Mouse (Mus musculus): Measurements from ENCODE around the gene Tff1. TPM values are rescaled to one million over a fixed set of nuclear protein-coding genes. Genes with fewer than 3 reads are reported as not detected.

The Tff1 gene
- polyA plus RNA-seq, 1 experiment from 2014 or later: not detected

DNA sequence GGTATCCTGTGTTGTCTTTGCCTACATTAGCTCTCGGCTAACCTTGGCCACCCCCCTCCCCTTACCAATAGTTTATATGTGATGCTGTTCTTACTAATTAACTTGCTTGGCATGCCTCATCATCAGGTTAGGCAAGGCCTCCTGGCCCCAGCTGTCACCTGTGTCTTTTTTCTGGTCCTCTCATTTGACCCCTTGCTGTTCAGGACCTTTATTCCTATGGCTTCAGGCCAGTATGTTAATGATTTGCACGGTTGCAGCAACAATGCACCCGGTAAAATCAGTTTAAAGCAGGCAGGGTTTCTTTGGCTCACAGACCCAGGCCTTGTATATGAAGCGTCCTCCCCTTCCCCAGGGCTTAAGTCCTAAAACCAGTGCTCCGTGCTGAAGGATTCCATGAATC is 12.6 kb downstream of the Tff1 start:
- H3K4me1 ChIP-seq: no peaks in the 10 kb centered on the region
- H3K4me3 ChIP-seq (replicated peaks): no peak overlapping the region
- H3K9ac ChIP-seq (replicated peaks): no peak overlapping the region
- ATAC-seq (ENCODE audit: low FRiP score): no peak
- no peaks in the 10 kb centered on the region for H3K9me3 ChIP-seq (replicated peaks)
- H3K27ac ChIP-seq (replicated peaks): no peak overlapping the region
- no peaks in the 10 kb centered on the region for H3K36me3 ChIP-seq
- 35% methylated on average over 5 of the region's 5 CpGs for WGBS
- no peak overlapping the region for H3K4me2 ChIP-seq
- no peaks in the 10 kb centered on the region for H3K27me3 ChIP-seq (replicated peaks)

- WGBS: 84% methylated on average over 9 of the region's 9 CpGs
These were observed 19.1 kb downstream of the Tff1 start for GRCm38 (mm10) chr17:31145998-31146397.

DNA sequence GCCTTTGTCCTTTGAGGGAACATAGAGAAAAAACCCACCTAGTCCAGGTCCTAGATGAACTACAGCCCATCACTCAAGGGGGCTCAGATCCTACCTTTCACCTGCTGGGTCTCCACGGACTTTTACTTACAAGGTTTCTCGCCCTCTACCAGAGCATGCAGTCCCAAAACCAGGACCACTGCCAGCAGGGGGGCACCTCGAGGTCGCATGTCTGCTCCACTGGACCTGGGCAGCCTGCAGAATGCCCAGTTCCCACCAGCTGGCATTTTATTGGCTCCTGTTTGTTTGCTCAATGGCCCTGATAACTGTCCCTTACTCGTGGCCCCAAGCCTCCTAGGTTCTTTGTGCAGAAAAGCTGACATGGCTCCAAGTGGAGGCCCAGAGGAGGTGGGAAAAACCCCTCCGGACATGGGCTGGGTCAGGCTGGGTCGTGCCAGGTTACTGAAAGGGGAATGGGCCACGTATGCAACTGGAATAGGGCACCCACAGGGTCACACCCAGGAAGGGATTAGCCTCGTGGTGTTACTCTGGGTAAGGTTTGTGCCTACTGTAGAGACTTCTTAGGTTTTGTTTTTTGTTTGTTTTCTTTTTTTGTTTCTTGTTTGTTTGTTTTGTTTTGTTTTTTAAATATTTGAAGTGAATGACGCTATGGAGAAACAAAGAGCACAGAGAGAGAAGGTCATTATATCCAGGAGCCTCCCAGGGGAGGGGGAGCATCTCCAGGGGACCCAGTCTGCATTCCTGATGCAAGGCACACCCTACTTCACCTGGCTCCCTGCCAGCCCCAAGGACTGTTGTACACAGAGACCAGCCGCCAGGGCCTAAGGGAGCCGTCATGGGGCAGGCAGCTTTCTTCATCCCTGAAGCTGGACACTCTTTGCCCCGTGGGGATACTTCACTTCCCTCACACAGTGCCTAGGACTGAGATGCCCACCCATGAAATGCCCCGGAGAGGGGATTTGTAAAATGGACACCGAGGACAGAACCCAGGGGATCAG is 20.7 kb downstream of the Tff1 start, which contains the start of gene Tff2:
Gene Tff2 (minus strand): TSS at position 243 of the 998 bp plus-strand sequence.
- Histone ChIP-seq H3K9ac (replicated peaks) (no peak within 1 kb of the TSS), H3K27me3 (replicated peaks) (no peaks in the 10 kb centered on the region), H3K4me3 (replicated peaks) (no peak within 1 kb of the TSS), H3K36me3 (no peaks in the 10 kb centered on the region), H3K4me1 (0 out of 2 replicates have a peak, but pooled peaks cover 2% of the 10 kb centered on the region), H3K4me2 (no peak within 1 kb of the TSS), H3K27ac (replicated peaks) (no peak within 1 kb of the TSS), H3K9me3 (replicated peaks) (no peaks in the 10 kb centered on the region)
- WGBS: 58% methylated on average over 15 of the region's 15 CpGs
- ATAC-seq (ENCODE audit: low FRiP score): no peak

More at GRCm38 (mm10) chr17:31145998-31146397, 19.1 kb downstream of the Tff1 start:
- no peak overlapping the region for H3K4me2 ChIP-seq
- H3K36me3 ChIP-seq: no peaks in the 10 kb centered on the region
- H3K9ac ChIP-seq (replicated peaks): no peak overlapping the region
- H3K27ac ChIP-seq (replicated peaks): no peak overlapping the region
- no peaks in the 10 kb centered on the region for H3K9me3 ChIP-seq (replicated peaks)
- ATAC-seq (ENCODE audit: low FRiP score): no peak
- no peaks in the 10 kb centered on the region for H3K27me3 ChIP-seq (replicated peaks)
- H3K4me1 ChIP-seq: 0 out of 2 replicates have a peak, but pooled peaks cover 2% of the 10 kb centered on the region
- no peak overlapping the region for H3K4me3 ChIP-seq (replicated peaks)

DNA sequence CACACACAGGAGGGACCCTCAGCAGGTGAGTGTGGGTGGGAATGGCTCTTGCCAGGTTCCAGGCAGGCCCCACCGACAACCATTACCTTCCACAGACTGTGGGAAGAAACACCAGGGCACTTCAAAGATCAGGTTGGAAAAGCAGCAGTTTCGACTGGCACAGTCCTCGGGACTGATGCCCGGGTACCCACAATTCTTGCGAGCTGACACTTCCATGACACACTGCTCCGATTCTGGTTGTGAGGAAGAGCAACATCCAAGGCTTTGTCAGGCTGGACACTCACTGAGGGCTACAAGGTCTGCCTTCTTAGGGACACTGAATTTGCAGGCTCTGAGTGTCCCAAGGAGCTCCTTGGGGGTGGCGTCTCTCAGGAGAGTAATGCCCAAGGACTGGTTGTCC is 23.0 kb downstream of the Tff1 start:
- H3K27ac ChIP-seq (replicated peaks): no peak overlapping the region
- H3K4me1 ChIP-seq: 0 out of 2 replicates have a peak, but pooled peaks cover 2% of the 10 kb centered on the region
- no peaks in the 10 kb centered on the region for H3K27me3 ChIP-seq (replicated peaks)
- ATAC-seq (ENCODE audit: low FRiP score): no peak
- H3K4me2 ChIP-seq: no peak overlapping the region
- H3K9ac ChIP-seq (replicated peaks): no peak overlapping the region
- no peaks in the 10 kb centered on the region for H3K9me3 ChIP-seq (replicated peaks)
- 94% methylated on average over 7 of the region's 7 CpGs for WGBS
- H3K36me3 ChIP-seq: no peaks in the 10 kb centered on the region
- H3K4me3 ChIP-seq (replicated peaks): no peak overlapping the region

GRCm38 (mm10) chr17:31138398-31138797 is 26.7 kb downstream of the Tff1 start:
- Histone ChIP-seq H3K27me3 (replicated peaks) (no peaks in the 10 kb centered on the region), H3K4me1 (no peaks in the 10 kb centered on the region), H3K4me3 (replicated peaks) (no peak overlapping the region), H3K36me3 (no peaks in the 10 kb centered on the region), H3K9me3 (replicated peaks) (no peaks in the 10 kb centered on the region), H3K27ac (replicated peaks) (no peak overlapping the region), H3K9ac (replicated peaks) (no peak overlapping the region), H3K4me2 (no peak overlapping the region)
- no peak for ATAC-seq (ENCODE audit: low FRiP score)
- 21% methylated on average over 5 of the region's 5 CpGs for WGBS

DNA sequence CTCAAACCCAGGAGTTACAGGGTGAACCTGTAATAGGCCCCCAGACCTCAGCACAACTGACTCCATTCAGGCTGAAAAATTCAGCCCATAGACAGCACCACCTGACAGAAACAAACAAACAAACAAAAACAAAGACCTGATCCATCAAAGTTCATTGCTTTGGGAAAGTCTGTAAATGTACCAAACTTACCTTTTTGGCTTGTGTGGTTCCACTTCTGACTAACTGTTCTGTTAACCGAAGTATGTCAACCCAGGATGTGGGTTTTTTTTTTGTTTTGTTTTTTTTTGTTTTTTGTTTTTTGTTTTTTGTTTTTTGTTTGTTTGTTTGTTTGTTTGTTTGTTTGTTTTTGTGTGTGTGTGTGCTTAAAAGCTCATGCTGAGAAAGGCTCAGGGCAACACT is 28.3 kb downstream of the Tff1 start:
- WGBS: 97% methylated on average over 1 of the region's 1 CpGs

DNA sequence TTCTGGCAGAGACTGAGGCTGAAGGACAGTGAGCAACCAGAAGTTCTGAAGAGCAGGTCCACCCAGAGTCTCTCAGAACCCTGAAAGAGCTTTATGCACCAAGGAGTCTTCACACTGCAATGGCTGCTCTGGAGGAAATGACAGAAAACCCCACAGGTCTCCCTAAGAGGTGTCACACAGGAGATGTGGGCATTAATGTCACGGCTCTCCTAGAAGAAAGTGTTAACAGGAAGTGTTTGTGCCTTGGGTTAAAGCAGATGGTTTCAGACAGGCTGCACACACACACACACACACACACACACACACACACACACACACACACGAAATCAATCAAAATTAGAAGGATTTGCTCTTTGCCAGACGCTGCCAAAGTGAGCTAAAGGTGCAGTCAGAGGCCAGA is 28.8 kb downstream of the Tff1 start:
- no peak overlapping the region for H3K27ac ChIP-seq (replicated peaks)
- no peaks in the 10 kb centered on the region for H3K4me1 ChIP-seq
- H3K4me2 ChIP-seq: no peak overlapping the region
- no peaks in the 10 kb centered on the region for H3K27me3 ChIP-seq (replicated peaks)
- H3K9ac ChIP-seq (replicated peaks): no peak overlapping the region
- H3K4me3 ChIP-seq (replicated peaks): no peak overlapping the region
- H3K36me3 ChIP-seq: no peaks in the 10 kb centered on the region
- no peak for ATAC-seq (ENCODE audit: low FRiP score)
- 83% methylated on average over 3 of the region's 3 CpGs for WGBS
- H3K9me3 ChIP-seq (replicated peaks): no peaks in the 10 kb centered on the region

More for the DNA sequence above, 28.3 kb downstream of the Tff1 start:
- no peak overlapping the region for H3K4me2 ChIP-seq
- no peaks in the 10 kb centered on the region for H3K9me3 ChIP-seq (replicated peaks)
- H3K27me3 ChIP-seq (replicated peaks): no peaks in the 10 kb centered on the region
- no peak for ATAC-seq (ENCODE audit: low FRiP score)
- no peak overlapping the region for H3K4me3 ChIP-seq (replicated peaks)
- H3K4me1 ChIP-seq: no peaks in the 10 kb centered on the region
- no peak overlapping the region for H3K9ac ChIP-seq (replicated peaks)
- H3K36me3 ChIP-seq: no peaks in the 10 kb centered on the region
- no peak overlapping the region for H3K27ac ChIP-seq (replicated peaks)

- H3K36me3 ChIP-seq: no peaks in the 10 kb centered on the region
- H3K9me3 ChIP-seq (replicated peaks): no peaks in the 10 kb centered on the region
- H3K27me3 ChIP-seq (replicated peaks): no peaks in the 10 kb centered on the region
- 77% methylated on average over 6 of the region's 6 CpGs for WGBS
- no peak overlapping the region for H3K4me2 ChIP-seq
- ATAC-seq (ENCODE audit: low FRiP score): no peak
- H3K9ac ChIP-seq (replicated peaks): no peak overlapping the region
- H3K4me1 ChIP-seq: no peaks in the 10 kb centered on the region
- no peak overlapping the region for H3K27ac ChIP-seq (replicated peaks)
- H3K4me3 ChIP-seq (replicated peaks): no peak overlapping the region
These were observed 30.2 kb downstream of the Tff1 start for GRCm38 (mm10) chr17:31134913-31135312.

- Histone ChIP-seq H3K36me3 (no peaks in the 10 kb centered on the region), H3K9ac (replicated peaks) (no peak overlapping the region), H3K9me3 (replicated peaks) (no peaks in the 10 kb centered on the region), H3K27me3 (replicated peaks) (no peaks in the 10 kb centered on the region), H3K27ac (replicated peaks) (no peak overlapping the region), H3K4me2 (no peak overlapping the region), H3K4me1 (no peaks in the 10 kb centered on the region), H3K4me3 (replicated peaks) (no peak overlapping the region)
- no peak for ATAC-seq (ENCODE audit: low FRiP score)
- WGBS: 81% methylated on average over 15 of the region's 15 CpGs
These were observed 31.3 kb downstream of the Tff1 start for GRCm38 (mm10) chr17:31133776-31134175.

- no peak overlapping the region for H3K9ac ChIP-seq (replicated peaks)
- no peaks in the 10 kb centered on the region for H3K36me3 ChIP-seq
- H3K4me2 ChIP-seq: no peak overlapping the region
- no peak for ATAC-seq (ENCODE audit: low FRiP score)
- H3K4me1 ChIP-seq: no peaks in the 10 kb centered on the region
- H3K27me3 ChIP-seq (replicated peaks): no peaks in the 10 kb centered on the region
- no peak overlapping the region for H3K27ac ChIP-seq (replicated peaks)
- H3K4me3 ChIP-seq (replicated peaks): no peak overlapping the region
- WGBS: 89% methylated on average over 10 of the region's 10 CpGs
- H3K9me3 ChIP-seq (replicated peaks): no peaks in the 10 kb centered on the region
These were observed 33.7 kb downstream of the Tff1 start for GRCm38 (mm10) chr17:31131269-31131821.

DNA sequence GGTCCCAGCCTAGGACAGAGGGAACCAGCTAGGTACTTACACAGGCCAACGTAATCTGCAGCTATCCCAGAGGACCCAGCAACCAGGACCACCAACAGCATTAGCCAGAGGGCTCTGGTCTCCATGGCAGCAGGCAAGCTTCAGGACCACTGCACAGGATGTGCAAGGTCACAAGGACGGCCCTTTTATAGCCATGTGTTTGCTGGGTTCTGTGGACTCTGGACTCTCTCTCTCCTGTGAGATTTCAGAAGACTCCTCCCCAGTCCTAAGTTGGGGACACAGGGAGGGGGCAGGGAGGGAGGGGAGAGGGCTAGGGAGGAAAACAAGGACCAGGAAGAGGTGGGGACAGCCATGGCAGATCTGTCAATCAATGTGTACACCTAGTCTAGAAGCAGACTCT is 35.6 kb downstream of the Tff1 start, which contains the start of gene Tff3:
Gene Tff3 (minus strand): TSS at position 195 of the 400 bp plus-strand sequence.
- Histone ChIP-seq H3K27me3 (replicated peaks) (no peaks in the 10 kb centered on the region), H3K9me3 (replicated peaks) (no peaks in the 10 kb centered on the region), H3K36me3 (no peaks in the 10 kb centered on the region), H3K4me2 (no peak within 1 kb of the TSS), H3K4me3 (replicated peaks) (no peak within 1 kb of the TSS), H3K4me1 (peaks cover 3% of the 10 kb centered on the region; the same call in 1 of the 2 replicates), H3K27ac (replicated peaks) (no peak within 1 kb of the TSS), H3K9ac (replicated peaks) (no peak within 1 kb of the TSS)
- ATAC-seq (ENCODE audit: low FRiP score): no peak
- WGBS: 9% methylated on average over 2 of the region's 2 CpGs
